In genomic region chr12:69539353-69539752, GRCm38 (mm10) we compare ENCODE assay signal across 10 mouse cellular contexts. TPM values are rescaled to one million over a fixed set of nuclear protein-coding genes. Genes with fewer than 3 reads are reported as not detected.
DNase-seq lines count a peak whose midpoint lies in the region; TF ChIP-seq lines count a peak whose summit lies in the region.
"Had no signal": no experiment of that assay in that cellular context is flagged by ENCODE, and none has a peak within 500 bp of the region (broad histone marks: within the 10 kb centered on the region; RNA-seq: fewer than 3 reads in every experiment).

No protein-coding gene starts in this region.

- no peaks in the 10 kb centered on the region for H3K9me3 ChIP-seq in heart, embryonic 10.5 days
- no peaks in the 10 kb centered on the region for H3K9me3 ChIP-seq in limb, embryonic 10.5 days (replicated peaks)
- H3K9me3 ChIP-seq: liver, embryonic 13.5 days had no signal

- 64% methylated on average over 7 of the region's 7 CpGs for WGBS in heart, embryonic 10.5 days
- 14% methylated on average over 7 of the region's 7 CpGs for WGBS in spleen, adult 2 months
- 87% methylated on average over 7 of the region's 7 CpGs for WGBS in limb, embryonic 10.5 days

- no peak overlapping the region for H3K4me3 ChIP-seq in heart, embryonic 10.5 days
- H3K4me3 ChIP-seq in spleen, adult 2 months (ENCODE audit: extremely low read depth, insufficient read depth, insufficient read length), result no peak overlapping the region
- H3K4me3 ChIP-seq in limb, embryonic 10.5 days, result no peak overlapping the region
- H3K4me3 ChIP-seq: liver, embryonic 13.5 days had no signal

- H3K36me3 ChIP-seq in heart, embryonic 10.5 days, result no peaks in the 10 kb centered on the region
- H3K36me3 ChIP-seq in spleen, adult 2 months (ENCODE audit: control insufficient read depth, insufficient read depth, low read length), result no peaks in the 10 kb centered on the region
- no peaks in the 10 kb centered on the region for H3K36me3 ChIP-seq in limb, embryonic 10.5 days
- H3K36me3 ChIP-seq: liver, embryonic 13.5 days had no signal

- no peak for DNase-seq in heart, embryonic 10.5 days (ENCODE audit: low spot score)
- DNase-seq in heart, adult 9 months (ENCODE audit: low spot score in 2 of 2), result no peak
- DNase-seq in spleen, adult 2 months (ENCODE audit: low read depth in 1 of 2, low spot score in 2 of 2), result peak in 1 of 2 experiments; percentile 28
- DNase-seq in spleen, adult 12 weeks (ENCODE audit: low spot score), result no peak
- DNase-seq in limb, embryonic 10.5 days (ENCODE audit: low spot score), result no peak
- DNase-seq in thymus, postnatal 25 days, result peak; percentile 50
- no peak for DNase-seq in c-Kit-positive CD71-positive TER-119-positive erythroid progenitor cells, embryonic 14.5 days (ENCODE audit: low spot score)
- no peak for DNase-seq in embryo, embryonic 10.5 days (ENCODE audit: low spot score)
- DNase-seq: liver, embryonic 13.5 days had no signal

- H3K27ac ChIP-seq in heart, embryonic 10.5 days, result peak overlapping the region; percentile 88; the same call in 1 of the 2 replicates
- H3K27ac ChIP-seq in spleen, adult 2 months (ENCODE audit: insufficient read depth, low read length), result peak overlapping the region; percentile 91
- H3K27ac ChIP-seq in limb, embryonic 10.5 days, result peak overlapping the region; percentile 80; the same call in 1 of the 2 replicates

- TF ChIP-seq CTCF in spleen, adult 2 months (IDR thresholded peaks at IDR 0.05; ENCODE audit: extremely low read depth, insufficient read depth, insufficient read length, insufficient replicate concordance), result no peak

- peaks cover 27% of the 10 kb centered on the region for H3K4me1 ChIP-seq in heart, embryonic 10.5 days
- peaks cover 44% of the 10 kb centered on the region; the same call in 1 of the 2 replicates for H3K4me1 ChIP-seq in spleen, adult 2 months (ENCODE audit: control insufficient read depth, insufficient read depth, insufficient read length)
- peaks cover 33% of the 10 kb centered on the region for H3K4me1 ChIP-seq in limb, embryonic 10.5 days

- H3K27me3 ChIP-seq in heart, embryonic 10.5 days (ENCODE audit: insufficient read depth, poor library complexity, severe bottlenecking), result no peaks in the 10 kb centered on the region
- no peaks in the 10 kb centered on the region for H3K27me3 ChIP-seq in spleen, adult 2 months (ENCODE audit: control insufficient read depth, insufficient read depth, low read length)
- no peaks in the 10 kb centered on the region for H3K27me3 ChIP-seq in limb, embryonic 10.5 days (ENCODE audit: low read depth, poor library complexity, severe bottlenecking)
- H3K27me3 ChIP-seq: liver, embryonic 13.5 days; Patski had no signal

- no peak for TF ChIP-seq POLR2A in spleen, adult 2 months (IDR thresholded peaks at IDR 0.05; ENCODE audit: low read depth, low read length)

RNA-seq across cellular contexts. Expression of gene Vcpkmt, which starts 43.5 kb away (rescaled TPM):
- 33.0 and 35.7 TPM in 2 replicates for polyA plus RNA-seq in heart, embryonic 10.5 days (2016; fragmentation: Nextera tagmentation; extraction: Ambion mirVana)
- 5.9 and 10.3 TPM in 2 replicates for polyA plus RNA-seq in spleen, adult 2 months (2012; rRNA removed)
- 37.0 and 40.3 TPM in 2 replicates for polyA plus RNA-seq in limb, embryonic 10.5 days (2016; fragmentation: Nextera tagmentation; extraction: Ambion mirVana)
